Mouse (Mus musculus) myocyte (in vitro differentiated cells): Measurements from ENCODE around the gene Ccs.

ENCODE experiments used
- MAX ChIP-seq: IDR thresholded peaks from one replicate; pipeline ENCODE4 v1.6.1; 2011; ENCODE audit warnings: low read depth, mild to moderate bottlenecking, control low read depth
- MYOD1 ChIP-seq, 3 experiments: IDR thresholded peaks; one replicate each; pipeline ENCODE4 v1.6.1; 2011; ENCODE audit warnings: control low read depth in 2 of 3, low read depth in 2 of 3, mild to moderate bottlenecking in 2 of 3, moderate library complexity in 1 of 3; ENCODE audit not compliant: insufficient read length in 2 of 3, control insufficient read depth in 1 of 3
- MYOG ChIP-seq, 3 experiments: IDR thresholded peaks; one replicate each; pipeline ENCODE4 v1.6.1; 2011; ENCODE audit warnings: control low read depth in 2 of 3, low read depth in 2 of 3, mild to moderate bottlenecking in 2 of 3; ENCODE audit not compliant: insufficient read length in 2 of 3, control insufficient read depth in 1 of 3, insufficient read depth in 1 of 3
- POLR2A ChIP-seq: IDR thresholded peaks from one replicate; pipeline ENCODE4 v1.6.1; 2011; ENCODE audit warnings: low read depth, mild to moderate bottlenecking, control low read depth, moderate library complexity; ENCODE audit not compliant: insufficient read length
- POLR2AphosphoS2 ChIP-seq: IDR thresholded peaks from one replicate; pipeline ENCODE4 v1.6.1; 2011; ENCODE audit warnings: low read depth, control low read depth; ENCODE audit not compliant: insufficient read length
- REST ChIP-seq: IDR thresholded peaks from one replicate; pipeline ENCODE4 v1.6.1; 2011; ENCODE audit warnings: mild to moderate bottlenecking, control low read depth, moderate library complexity; ENCODE audit not compliant: insufficient read depth, insufficient read length

- TF ChIP-seq POLR2AphosphoS2 (no peak), POLR2A (no peak), REST (no peak), MAX (no peak), MYOG (IDR thresholded peaks at IDR 0.05; ENCODE audit: control insufficient read depth in 1 of 3, insufficient read depth in 1 of 3, insufficient read length in 2 of 3, low read depth in 2 of 3) (no peak), MYOD1 (IDR thresholded peaks at IDR 0.05; ENCODE audit: control insufficient read depth in 1 of 3, insufficient read length in 2 of 3, low read depth in 2 of 3) (no peak)
Measured at GRCm38 (mm10) chr19:4803283-4803682, 35.8 kb downstream of the Ccs start.
